Mouse (Mus musculus): ENCODE measurements around the gene Krt86.

The Krt86 gene

DNA sequence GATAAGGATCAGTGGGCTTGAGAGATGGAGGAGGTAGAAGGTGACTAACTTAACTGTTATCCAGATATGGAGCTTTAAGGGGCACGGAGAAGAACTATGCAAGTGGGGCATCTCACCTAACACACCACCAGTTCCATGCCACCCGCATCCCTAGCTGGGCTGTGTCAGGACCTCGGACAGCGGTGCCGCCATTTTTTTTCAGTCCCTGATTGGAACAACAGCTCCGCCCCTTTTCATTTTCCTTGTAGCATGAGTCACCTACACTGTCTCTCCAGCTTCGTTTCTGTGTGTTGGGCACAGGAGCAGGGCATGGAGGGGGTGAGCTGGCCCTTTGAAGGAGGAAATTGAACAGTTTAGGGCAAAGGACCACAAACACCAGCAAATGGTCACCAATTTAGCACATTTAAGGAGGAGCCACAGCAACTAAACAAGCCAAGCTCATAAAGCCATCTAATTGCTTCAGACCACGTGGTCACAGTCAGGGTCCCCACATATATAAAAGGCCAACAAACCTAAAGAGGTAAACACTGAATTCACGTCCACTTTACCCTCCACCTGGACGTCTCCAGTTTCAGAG, at the start of gene Krt86:
TSS of gene Krt86 (plus strand) at position 527 of the 577 bp plus-strand sequence.
- DNase-seq = no peak

DNA sequence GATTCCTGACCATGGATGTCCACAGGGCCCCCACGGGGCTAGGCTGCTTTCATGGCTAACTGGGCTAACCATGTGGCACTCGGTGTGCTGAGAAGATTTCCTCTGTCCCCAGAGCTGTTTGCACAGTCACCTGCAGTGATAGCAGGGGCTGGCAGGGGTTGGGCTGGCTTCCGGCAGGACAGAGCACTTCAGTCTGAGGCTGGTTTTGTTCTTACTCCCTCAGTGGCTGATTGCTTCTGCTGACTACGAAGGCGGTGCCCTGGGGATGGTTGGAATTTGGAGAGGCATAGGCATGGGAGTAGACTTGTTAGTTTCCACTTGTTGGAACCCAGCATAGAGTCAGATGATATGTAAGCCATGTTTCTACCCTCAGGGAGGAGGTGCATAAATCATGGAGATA, 48.4 kb upstream of the Krt86 start:
- DNase-seq = no peak

DNA sequence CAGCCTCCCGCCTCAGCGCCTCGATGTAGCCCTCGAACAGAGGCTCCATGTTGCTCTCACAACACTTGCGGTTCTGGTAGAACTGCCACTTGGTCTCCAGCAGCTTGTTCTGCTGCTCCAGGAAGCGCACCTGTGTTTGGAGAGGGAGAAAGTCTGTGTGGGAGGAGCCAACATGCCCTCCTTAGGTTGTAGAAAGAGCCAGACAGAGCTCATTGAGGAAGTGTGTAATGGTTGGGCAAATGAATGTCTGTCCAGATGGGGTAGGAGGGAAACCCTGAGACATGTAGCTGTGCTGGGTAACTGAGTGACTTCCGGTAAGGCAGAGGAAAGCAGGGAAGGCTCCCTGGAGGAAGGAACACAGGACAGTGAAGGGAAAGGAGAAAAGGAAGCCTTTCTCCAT, 36.7 kb upstream of the Krt86 start:
- DNase-seq = no peak

DNA sequence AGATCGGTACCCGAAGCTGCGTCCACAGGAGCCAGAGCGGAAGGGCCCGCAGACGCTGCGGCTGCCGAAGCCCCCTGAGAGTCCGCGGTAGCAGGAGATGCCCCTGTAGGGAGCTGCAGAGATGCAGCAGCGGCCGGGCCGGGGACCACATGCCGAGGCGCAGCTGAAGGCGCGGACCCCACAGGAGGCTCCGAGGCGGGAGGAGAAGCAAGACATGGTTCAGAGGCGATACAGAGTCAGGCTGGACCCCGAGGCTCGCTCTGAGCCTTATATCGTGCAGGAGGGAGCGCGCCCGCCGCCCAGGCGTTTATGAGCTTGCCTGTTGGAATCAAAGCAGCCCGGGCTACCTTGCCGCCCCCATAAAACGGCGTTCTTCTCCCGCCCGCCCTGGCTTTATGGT, 34.7 kb upstream of the Krt86 start, which contains the start of gene Krt87:
TSS of gene Krt87 (minus strand) at position 250 of the 400 bp plus-strand sequence.
- DNase-seq = no peak

DNA sequence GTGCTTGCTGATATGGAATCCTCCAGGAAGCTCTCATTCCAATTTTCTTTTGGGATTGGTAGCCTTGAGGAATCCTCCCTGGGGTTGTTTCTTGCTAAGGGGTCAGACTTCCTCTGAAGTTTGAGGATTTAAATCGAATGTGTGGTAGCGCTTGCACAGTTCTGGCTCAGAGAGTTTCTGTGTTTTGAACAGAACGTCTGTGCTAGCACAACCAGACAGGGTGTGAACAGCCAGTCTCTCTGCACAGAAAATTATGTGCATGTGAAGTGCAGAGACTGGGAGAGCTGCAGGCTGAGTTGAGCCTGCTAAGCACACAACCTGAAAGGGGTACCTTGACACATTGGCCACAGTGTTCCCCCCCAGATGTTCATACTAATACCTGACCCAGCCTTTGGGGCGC, 32.4 kb upstream of the Krt86 start:
- peak; percentile 30 for DNase-seq

DNA sequence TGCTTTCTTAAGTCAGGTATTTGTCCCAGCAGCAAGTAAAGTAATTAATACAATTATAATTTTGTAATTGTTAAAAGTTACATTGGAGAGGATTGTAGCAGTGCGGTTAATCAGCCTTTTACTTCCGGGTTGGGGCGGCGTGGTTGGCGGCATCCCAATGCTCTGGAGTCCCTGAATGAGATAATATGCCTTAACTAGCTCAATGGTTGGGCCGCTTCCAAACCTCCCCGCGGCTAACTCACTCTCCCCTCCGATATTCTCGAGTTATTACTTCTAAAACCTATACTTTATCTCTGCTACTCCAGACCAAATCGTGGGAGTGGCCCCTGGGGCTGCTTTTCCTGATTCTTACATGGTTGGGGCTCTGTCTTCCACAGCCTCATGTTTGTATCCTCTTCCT, 26.7 kb upstream of the Krt86 start:
- DNase-seq = no peak

DNA sequence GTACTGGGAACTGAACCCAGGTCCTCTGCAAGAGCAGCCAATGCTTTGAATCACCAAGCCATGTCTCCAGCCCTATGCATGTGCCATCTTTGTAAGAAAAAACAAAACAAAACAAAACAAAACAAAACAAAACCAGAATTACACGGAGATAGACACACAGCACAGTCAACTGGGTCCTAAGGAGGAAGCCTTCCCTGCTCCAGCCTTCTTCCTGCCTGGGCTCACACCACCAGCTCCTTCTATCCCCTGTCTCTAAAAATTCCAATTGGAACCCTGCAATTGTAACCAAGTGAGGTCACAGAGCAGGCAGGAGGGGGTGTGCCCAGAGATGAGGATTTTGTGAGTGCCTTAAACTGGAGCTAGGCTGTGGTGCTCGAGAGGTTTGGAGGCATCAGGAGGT, 25.8 kb upstream of the Krt86 start, which contains the start of gene Krt88:
TSS of gene Krt88 (plus strand) at position 301 of the 400 bp plus-strand sequence.
- no peak for DNase-seq

DNA sequence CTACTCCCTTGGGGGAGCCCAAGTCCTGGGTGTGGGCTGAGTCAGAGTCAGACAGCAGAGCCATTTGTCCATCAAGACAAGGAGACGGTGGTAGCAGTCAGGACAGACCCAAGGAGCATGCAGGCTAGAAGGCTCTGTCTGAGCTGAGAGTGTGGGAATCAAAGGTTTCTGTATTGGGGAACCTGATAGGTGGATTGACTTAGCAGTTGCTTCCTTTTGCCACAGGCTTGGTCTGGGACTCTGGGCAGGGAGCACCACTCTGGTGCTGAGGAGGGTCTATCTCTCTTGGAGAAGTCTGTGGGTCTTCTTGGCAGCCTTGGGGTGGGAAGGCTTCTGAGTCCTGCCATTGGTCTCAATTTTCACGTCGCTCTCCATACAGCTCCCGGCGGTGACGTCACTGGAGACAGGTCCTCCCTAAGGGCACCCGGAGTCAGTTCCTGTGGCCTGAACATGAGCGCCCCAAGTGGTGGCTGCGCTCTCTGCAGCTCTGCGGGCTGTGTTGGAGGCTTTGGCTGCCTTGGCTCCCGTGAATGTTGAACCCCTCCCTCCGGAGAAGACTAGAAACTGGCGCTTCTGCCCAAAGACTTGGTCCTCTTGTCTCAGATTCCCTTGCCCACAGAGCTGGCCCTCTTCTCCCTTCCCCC, 20.1 kb upstream of the Krt86 start:
- DNase-seq = peak; percentile 79

DNA sequence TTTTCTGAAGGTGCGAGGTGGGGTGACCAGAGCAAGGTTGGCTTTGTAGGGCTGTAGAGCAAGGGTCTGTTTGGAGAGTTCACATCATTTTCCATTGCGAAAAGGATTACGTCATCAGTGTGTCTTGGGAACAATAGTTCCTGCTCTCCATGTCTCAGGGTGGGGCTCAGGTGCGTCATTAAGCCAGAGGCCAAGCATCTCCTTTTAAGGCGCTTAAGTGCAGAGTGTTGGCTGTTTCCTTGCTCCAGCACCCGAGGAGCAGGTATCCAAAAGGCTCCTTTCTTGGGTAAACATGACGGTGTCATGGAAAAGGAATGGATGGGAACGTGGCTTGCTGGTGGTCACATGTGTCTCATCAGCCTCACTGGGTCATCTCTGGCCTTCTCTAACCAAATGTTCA, 18.5 kb upstream of the Krt86 start:
- no peak for DNase-seq

DNA sequence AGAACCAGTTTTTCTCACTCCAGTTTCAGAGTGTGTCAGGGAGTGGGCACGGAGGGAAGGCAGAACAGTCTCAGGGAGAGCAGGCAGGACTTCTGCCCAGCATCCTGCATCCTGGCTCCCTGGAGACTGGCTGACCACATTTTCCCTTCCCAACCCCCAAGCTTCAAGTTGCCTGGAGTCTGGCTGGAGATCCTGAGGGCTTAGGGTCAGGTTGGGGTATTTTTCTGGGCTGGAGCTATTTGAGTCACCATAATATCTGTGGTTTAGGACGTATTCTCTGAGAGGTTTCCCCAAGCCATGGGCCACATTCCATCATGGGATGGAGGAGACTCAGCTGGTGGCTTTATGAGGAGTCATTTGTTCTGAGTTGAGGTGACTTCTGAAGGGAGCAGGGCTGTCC, 18.0 kb upstream of the Krt86 start:
- DNase-seq = no peak

DNA sequence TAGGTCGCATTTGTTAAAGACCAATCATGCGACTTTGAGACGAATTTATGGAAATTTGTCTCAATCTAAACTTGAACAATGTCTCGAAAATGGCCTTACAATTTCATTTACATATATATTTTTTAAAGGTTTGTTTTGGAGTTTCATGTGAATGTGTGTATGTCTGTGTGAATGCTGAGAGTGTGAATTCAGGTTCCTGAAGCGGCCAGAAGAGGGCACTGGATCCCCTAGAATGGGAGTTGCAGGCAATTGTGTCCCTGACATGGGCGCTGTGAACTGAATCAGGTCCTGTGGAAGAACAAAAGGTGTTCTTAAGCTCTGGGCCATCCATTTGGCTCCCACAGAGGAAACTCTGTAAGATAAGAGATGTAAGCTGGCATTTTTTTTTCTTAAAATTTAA, 17.4 kb upstream of the Krt86 start:
- DNase-seq = no peak

DNA sequence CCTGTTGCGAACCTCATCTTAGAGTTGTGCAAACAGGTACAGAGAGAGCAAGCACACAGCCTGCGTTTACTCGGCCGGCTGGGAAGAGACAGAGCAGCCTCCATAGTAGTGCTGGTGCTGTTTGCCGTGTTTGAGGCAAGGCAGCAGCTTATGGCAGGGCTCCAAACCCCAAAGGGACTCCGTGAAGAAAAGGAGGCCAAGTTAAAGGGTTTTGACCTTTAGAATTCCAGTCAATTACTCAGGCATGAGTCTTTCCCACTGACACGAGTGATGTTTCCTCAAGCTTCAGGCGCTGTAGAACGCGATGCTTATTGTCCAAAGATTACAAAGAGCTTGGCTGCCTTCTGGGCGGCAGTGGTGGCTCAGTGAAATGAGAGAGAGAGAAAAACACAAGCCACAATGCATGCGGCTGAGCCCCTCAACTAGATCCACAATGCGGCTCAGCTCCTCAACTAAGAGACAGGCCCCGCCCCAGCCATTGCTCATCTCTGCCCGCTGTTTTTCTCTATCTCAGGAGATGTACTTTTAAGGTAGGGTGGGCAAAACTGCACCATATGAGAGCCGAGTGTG, 14.8 kb upstream of the Krt86 start:
- DNase-seq = no peak

DNA sequence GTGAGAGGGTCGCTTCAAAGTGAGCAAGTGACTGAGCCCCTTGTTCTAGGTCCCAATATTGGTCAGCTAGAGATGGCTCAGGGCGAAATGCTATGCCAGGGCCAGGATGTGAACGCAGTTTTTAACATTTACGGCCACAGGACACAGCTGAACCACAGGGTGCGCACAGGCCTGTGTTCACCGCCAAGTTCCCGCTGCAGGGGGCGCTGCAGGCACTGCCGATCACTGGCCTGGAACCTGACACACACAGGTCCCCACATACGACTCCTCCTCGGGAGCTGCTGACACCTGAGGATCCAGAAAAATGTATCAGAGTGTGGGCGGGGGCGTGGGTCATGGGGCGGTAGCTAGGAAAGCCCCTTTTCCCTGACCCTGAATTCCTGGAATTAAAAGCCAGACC, 14.0 kb upstream of the Krt86 start:
- DNase-seq = no peak

DNA sequence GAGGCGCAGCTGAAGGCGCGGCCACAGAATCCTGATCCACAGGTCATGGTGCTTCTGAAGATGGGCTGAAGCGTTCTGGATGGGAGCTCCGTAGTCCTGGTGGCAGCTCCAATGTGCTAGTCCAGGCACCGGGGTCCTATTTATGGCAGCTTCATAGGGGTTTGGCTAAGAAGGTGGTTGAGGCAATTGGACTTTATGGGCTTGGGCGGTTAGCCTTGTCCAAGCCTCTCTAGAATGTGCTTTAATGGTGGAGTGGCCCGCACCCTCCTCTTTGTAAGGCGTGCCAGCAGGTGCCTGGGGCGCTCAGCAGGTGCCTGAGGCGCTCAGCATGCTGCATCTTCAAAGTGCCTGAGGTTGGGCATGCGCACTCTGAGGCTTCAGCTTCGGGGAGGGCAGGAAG, 9.6 kb upstream of the Krt86 start, which contains the start of gene Krt81:
TSS of gene Krt81 (minus strand) at position 101 of the 400 bp plus-strand sequence.
- no peak for DNase-seq

DNA sequence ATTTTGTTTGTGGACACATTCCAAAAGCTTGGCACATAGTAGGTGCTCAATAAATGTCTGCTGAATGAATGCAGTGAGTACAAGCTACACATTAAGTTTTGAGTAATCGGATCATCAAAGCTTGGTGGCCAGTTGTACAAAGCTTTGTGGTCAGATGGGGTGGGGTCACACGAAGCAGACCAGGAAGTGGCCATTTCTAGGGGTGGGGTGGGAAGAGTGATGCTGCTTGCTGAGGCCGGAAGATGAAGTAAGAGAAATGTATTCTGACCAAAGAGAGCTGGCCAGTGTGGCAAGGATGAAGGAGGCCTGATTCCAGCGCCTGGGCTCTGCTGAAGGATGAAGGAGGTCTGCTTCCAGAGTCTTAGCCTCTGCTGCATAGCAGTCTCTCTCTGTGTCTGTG, 4.2 kb upstream of the Krt86 start:
- DNase-seq = no peak

DNA sequence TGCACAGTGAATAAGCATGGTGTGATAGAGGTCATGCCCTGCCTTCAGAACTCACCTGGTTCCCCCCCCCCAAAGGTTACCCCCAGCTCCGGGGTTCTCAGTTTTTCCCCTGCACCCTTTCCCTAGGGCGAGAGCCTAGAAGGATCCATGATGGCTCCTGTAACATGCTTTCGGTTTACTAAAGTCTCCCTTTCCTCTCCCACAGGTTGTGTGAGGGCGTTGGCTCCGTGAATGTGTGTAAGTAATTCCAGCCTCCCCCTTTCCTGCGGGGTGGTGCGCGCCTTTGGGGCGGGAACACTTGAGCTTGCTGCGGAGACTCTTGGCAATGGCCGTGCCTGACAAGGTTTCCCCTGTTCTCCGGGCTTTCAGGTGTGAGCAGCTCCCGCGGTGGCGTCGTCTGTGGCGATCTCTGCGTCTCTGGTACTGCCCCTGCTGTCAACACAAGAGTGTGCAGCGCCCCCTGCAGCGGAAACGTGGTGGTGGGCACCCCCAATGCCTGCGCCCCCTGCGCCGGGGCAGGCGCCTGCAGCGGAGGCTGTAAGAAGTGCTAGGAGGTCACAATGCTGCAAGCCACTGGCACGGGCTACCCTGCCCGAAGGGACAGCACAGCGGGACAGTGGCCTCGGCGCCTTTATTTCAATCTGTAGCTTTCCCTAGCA, 5.9 kb downstream of the Krt86 start:
- DNase-seq = peak; percentile 34

DNA sequence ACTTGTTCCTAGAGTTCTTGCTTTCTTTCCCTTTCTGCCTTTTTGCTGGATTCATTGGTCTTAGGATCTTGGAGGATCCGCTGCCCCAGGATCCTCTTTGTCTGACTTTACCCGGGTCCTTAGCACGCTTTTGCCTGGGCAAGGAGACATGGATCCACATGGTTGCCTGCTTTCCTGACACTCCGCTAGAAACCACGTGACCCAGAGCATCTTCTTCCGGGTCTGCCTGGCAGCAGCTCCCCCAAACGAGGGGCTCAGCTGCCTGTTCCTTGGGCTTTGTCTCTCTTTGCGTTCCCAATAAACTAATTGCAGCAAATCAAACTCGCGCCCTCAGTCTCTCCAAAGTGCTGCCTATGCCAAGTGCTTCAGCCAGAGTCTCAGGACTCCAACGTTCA, 6.4 kb downstream of the Krt86 start:
- no peak for DNase-seq

DNA sequence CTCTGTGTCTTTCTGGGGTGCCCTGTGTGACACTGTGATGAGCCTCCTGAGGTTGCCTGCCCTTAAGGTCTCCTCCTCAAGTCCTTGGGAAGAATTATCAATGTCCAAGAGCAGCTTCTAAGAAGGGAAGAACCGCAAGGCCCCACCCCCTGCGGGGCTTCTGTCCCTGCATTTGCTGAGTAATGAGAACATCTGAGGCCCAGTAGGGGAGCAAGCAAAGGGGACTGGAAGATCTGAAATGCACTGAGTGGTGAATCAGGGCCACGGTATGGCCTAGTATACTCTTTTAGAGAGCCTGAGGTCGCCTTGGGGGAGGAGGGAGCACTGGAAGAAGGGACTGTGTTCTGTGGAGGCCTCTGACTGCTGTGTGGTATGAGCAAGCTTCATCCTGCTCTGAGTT, 8.8 kb downstream of the Krt86 start:
- no peak for DNase-seq

DNA sequence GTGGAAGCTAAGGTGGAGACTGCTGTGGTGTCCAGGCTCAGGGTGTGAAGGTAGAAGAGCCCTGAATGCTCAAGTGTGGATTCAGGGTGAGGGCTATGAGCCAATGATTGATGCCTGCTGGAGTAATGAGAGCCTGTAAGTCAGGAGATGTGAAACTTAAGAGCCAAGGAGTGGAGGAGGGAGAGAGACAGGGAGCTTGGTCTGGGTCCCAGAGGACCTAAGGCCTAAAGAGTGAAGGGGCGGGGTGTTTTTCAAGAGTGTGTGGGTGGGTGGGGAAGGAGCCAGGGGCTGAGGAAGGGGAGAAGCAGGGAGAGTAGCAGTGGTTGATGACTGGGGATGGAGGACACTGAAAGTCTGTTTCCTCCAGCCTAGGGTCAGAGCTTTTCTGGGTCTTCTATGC, 10.4 kb downstream of the Krt86 start:
- DNase-seq = no peak

DNA sequence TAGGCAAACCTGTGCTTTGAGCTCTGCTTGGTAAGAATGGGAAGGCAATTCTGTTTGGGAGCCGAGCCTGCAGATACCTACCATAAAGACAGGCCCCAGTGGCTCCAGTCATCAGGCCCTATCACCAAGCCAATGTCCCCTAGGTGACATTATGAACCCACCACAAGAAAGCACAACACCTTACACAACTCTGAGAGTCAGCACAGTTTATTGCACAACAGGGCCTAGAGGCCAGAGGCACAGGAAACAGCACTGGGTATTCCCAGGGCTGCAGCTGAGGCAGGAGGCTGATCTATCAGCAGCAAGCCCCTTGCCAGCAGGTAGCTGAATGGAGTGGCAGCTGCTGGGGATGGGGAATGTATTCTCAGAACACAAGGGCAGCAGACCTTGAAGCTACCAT, 11.7 kb downstream of the Krt86 start:
- DNase-seq = no peak

DNA sequence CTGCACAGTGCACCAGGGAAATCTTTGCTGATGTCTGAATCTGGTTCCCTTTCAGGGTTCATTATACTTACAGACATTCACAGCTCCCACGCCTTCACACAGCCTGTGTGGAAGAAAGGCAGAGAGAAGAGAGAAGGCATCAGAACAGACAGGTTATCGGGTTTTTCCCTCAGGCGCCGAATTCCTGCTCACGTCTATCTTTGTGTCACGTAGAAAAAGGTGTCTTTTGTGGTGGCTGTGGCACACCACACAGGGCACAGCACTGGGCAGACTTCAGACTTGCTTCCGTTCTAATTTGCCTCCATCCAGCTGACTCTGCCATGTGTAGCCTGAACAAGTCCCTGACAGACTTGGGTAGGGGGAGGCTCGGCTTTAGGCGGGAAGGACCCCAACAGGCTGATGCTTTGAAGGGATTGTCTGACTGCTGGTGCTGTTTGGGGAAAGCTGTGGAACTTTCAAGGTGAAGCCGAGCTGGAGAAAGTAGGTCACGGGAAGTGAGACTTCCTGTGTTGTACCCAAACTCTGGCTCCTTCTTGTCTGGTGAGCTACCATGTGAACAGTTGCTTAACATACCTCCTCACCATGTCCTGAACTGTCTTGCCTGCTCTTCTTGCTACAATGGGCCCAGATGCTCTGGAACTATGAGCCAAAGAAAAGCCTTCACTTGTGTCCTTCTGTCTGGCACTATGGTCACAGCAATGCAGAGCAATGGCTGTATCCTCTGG, 12.8 kb downstream of the Krt86 start:
- DNase-seq = peak; percentile 66

DNA sequence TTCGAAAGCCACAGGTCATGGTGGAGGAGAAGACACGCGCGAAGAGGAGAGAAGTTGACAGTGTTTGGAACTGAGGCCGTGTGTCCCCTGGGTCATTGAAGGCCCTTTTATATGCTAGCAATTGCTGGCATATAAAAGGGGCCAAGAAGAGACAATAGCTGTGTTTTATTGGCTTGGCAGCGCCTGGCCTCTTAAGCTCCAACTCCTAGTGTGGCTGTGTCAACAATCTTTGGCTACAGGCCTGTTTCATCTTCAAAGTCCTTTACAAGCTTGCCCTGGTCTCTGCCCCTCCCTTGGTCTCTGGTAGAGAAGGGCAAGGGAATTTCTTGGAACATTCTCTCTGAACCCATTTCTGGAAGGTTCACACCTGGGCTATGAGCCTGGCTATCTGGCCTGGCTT, 18.2 kb downstream of the Krt86 start, which contains the start of gene Krt83:
TSS of gene Krt83 (minus strand) at position 82 of the 400 bp plus-strand sequence.
- no peak for DNase-seq

DNA sequence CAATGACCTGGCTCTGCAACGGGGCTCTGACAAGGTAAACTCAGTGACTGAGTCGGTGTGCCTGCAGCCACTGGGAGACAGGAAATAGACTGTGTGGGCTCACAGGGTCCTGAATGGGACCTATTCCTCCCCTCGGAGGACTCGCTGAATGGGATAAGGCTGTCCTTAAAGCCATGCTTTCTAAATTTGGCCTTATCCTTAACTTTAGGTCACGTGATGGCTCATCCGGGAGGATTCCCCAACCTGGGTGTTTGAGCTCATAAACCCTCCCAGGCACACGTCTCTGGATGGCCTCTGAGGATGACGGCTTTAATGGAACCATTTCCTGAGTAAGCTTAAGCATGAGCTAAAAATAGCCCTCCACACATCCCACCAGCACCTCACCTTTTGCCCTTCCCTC, 19.4 kb downstream of the Krt86 start:
- no peak for DNase-seq

Data from right cerebral cortex, adult 18-20 months (tissue).